Mouse (Mus musculus): Measurements from ENCODE around the gene Nit1. TPM values are rescaled to one million over a fixed set of nuclear protein-coding genes. Genes with fewer than 3 reads are reported as not detected.

Nit1 gene
- polyA plus RNA-seq (2015; fragmentation: Nextera tagmentation; extraction: Ambion mirVana): 55.7 and 62.7 TPM in 2 replicates

DNA sequence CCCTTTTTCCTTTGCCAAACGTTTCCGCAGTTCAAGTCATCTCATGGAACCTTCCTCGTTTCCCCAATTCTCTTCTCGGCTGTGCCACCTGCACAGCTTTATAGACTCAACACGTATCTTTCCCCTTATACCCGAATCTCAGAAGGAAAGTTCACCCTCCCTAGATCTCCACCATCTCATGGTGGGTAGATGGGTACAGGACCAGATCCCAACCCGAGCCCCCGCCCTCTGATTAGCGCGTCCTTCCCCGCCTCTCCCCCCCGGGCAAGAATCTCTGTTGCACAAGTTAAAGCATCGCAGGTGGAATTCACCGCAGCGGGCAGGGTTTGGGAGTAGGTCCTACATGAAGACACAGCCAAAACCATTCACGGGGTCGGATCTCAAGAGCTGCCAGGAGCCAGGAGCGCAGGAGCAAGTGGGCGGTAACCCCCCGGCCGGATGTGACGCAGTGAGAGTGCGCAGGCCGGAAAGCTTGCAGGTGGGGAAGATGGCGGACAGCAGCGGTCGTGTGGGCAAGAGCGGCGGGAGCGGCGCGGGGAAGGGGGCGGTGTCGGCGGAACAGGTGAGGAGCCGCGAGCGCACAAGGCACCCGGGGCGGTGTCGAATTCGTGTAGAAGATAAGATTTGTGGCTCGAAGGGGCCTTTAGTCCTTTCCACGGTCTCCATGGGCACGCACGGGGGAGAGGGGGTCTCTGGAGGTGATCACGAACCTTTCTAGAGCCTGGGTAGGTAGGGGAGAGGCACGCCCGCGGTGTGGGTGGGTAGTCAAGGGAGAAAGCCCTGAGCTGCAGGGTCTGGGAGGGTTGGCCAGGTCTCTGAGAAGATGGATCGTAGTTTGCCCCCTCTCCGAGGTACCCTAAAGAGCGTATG, at the start of gene Nit1, which contains the start of gene Pfdn2:
Gene Nit1, minus strand, starts transcription at position 422 of the 870 bp plus-strand sequence.
Gene Pfdn2, plus strand, starts transcription at position 446 of the 870 bp plus-strand sequence.
- peaks cover 23% of the 10 kb centered on the region for H3K4me1 ChIP-seq (replicated peaks; ENCODE audit: control insufficient read depth, insufficient read depth, low read length)
- WGBS: 1% methylated on average over 53 of the region's 53 CpGs

DNA sequence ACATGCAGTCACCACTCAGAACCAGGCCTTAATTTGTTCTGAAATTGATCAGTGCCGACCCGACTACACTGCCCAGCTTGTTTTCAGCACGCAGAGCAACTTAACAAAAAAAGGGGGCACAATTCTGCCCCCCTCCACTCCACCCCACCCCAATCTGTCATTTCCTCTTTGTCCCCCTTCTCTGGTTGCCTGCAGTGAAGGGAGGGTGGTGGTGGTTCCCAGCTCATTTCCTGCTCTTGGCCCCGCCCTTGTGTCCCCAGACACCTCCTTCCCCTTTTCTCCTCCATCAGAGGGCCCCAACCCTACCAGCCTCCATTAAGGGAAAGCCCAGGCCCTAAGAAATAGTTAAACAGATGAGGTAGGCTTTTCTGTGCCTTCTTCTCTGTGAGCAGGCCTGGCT, 44.7 kb upstream of the Nit1 start:
- no peak for ATAC-seq
- Histone ChIP-seq H3K9ac (replicated peaks; ENCODE audit: low read depth, low read length) (no peak overlapping the region), H3K27ac (ENCODE audit: low read length) (no peak overlapping the region), H3K9me3 (ENCODE audit: control insufficient read depth, low read length) (no peaks in the 10 kb centered on the region), H3K4me2 (ENCODE audit: low read length) (no peak overlapping the region), H3K4me3 (replicated peaks; ENCODE audit: low read length) (no peak overlapping the region), H3K4me1 (replicated peaks; ENCODE audit: control insufficient read depth, insufficient read depth, low read length) (no peaks in the 10 kb centered on the region), H3K27me3 (replicated peaks; ENCODE audit: control insufficient read depth, insufficient read depth, low read length) (0 out of 2 replicates have a peak, but pooled peaks cover 2% of the 10 kb centered on the region), H3K36me3 (ENCODE audit: control insufficient read depth, insufficient read depth) (no peaks in the 10 kb centered on the region)
- 82% methylated on average over 4 of the region's 4 CpGs for WGBS

More for the DNA sequence above, at the start of gene Nit1, which contains the start of gene Pfdn2:
- H3K9me3 ChIP-seq (ENCODE audit: control insufficient read depth, low read length): peaks cover 4% of the 10 kb centered on the region; the same call in 1 of the 2 replicates
- H3K27ac ChIP-seq (ENCODE audit: low read length): peak within 1 kb of the TSS; percentile 77
- peak within 1 kb of the TSS; percentile 80 for H3K4me3 ChIP-seq (replicated peaks; ENCODE audit: low read length)
- H3K36me3 ChIP-seq (ENCODE audit: control insufficient read depth, insufficient read depth): peaks cover 13% of the 10 kb centered on the region; the same call in 1 of the 2 replicates
- peak; percentile 95 for ATAC-seq
- H3K27me3 ChIP-seq (replicated peaks; ENCODE audit: control insufficient read depth, insufficient read depth, low read length): no peaks in the 10 kb centered on the region
- peak within 1 kb of the TSS; percentile 80 for H3K4me2 ChIP-seq (ENCODE audit: low read length)
- H3K9ac ChIP-seq (replicated peaks; ENCODE audit: low read depth, low read length): peak within 1 kb of the TSS; percentile 59

DNA sequence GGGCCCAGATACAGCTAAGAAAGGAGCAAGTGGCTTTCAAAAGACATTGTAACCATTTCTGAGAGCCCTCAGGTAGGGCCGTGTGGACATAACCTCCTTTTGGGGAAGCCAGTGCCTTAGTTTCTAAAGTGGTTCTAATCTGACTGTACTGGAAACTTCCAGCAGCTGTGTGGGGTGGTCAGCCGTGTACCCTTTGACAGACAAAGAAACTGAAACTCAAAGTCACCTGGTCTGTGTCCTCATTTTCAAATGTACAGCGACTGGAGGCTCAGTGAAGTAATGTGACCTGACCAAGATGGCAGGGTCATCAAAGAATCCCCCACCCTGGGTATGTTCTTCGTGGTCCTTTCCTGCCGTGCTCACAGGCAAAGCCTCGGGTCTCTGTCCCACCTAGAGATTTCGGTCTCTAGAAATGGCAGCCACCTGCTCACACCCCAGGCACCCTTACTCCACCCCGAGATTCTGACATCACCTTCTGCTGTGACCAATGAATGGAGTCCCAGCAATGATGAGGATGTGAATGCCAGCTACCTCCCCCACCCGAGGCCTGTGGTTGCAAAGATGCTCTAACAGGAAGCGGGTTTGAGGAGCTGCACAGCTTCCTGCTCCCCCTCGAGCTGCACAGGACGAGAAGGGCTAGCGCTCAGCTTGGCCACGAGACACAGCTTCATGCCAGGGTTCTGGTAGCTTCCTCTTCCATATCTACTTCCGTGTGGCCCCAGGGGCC, 43.1 kb upstream of the Nit1 start, which contains the start of gene Arhgap30:
Gene Arhgap30, plus strand, starts transcription at position 579 of the 727 bp plus-strand sequence.
- H3K9ac ChIP-seq (replicated peaks; ENCODE audit: low read depth, low read length): no peak within 1 kb of the TSS
- no peak within 1 kb of the TSS for H3K4me2 ChIP-seq (ENCODE audit: low read length)
- H3K4me3 ChIP-seq (replicated peaks; ENCODE audit: low read length): no peak within 1 kb of the TSS
- no peaks in the 10 kb centered on the region for H3K9me3 ChIP-seq (ENCODE audit: control insufficient read depth, low read length)
- H3K36me3 ChIP-seq (ENCODE audit: control insufficient read depth, insufficient read depth): no peaks in the 10 kb centered on the region
- WGBS: 83% methylated on average over 15 of the region's 15 CpGs
- ATAC-seq: no peak
- no peaks in the 10 kb centered on the region for H3K27me3 ChIP-seq (replicated peaks; ENCODE audit: control insufficient read depth, insufficient read depth, low read length)
- no peaks in the 10 kb centered on the region for H3K4me1 ChIP-seq (replicated peaks; ENCODE audit: control insufficient read depth, insufficient read depth, low read length)
- no peak within 1 kb of the TSS for H3K27ac ChIP-seq (ENCODE audit: low read length)

DNA sequence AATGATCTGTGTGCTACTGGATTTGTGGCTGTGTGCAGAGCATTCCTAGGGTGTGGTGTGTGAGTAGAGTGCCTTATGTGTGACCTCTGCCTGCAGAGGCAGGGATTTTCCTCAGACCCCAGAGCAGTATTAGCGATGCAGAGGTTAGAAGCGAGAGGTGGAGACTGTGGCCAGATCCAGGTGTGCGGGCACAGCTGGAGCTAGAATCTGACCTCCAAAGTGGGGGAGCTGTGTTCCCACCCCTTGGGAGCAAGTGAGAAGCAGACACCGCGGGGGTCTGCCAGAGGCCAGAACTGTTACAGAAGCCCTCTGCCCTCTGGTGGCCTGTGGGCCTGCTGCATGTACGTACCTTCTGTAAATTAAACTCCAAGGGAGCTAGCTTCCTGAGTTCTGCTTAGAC, 41.7 kb upstream of the Nit1 start:
- WGBS: 26% methylated on average over 6 of the region's 6 CpGs
- no peak overlapping the region for H3K9ac ChIP-seq (replicated peaks; ENCODE audit: low read depth, low read length)
- no peak overlapping the region for H3K4me3 ChIP-seq (replicated peaks; ENCODE audit: low read length)
- no peaks in the 10 kb centered on the region for H3K36me3 ChIP-seq (ENCODE audit: control insufficient read depth, insufficient read depth)
- H3K27ac ChIP-seq (ENCODE audit: low read length): no peak overlapping the region
- H3K4me2 ChIP-seq (ENCODE audit: low read length): no peak overlapping the region
- no peaks in the 10 kb centered on the region for H3K9me3 ChIP-seq (ENCODE audit: control insufficient read depth, low read length)
- no peaks in the 10 kb centered on the region for H3K4me1 ChIP-seq (replicated peaks; ENCODE audit: control insufficient read depth, insufficient read depth, low read length)
- H3K27me3 ChIP-seq (replicated peaks; ENCODE audit: control insufficient read depth, insufficient read depth, low read length): no peaks in the 10 kb centered on the region
- ATAC-seq: no peak

DNA sequence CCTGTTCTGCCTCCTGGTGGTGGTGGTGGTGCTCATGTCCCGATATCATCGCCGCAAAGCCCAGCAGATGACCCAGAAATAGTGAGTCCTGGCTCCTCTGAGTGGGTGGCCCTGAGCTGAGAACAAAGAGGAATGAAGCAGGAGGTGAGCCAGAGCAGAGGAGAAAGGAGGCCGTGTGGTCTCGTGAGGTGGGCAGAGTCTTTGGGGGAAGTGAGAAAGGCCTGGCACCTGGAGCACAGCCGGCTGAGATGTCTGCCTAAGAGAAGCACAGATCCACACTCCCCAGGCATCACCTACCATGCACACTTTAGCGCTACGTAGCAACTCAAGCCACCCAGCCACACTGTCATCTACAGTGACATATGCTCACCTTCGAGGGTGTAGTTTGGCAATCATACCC, 39.7 kb upstream of the Nit1 start:
- no peak overlapping the region for H3K4me2 ChIP-seq (ENCODE audit: low read length)
- ATAC-seq: no peak
- no peaks in the 10 kb centered on the region for H3K9me3 ChIP-seq (ENCODE audit: control insufficient read depth, low read length)
- H3K27ac ChIP-seq (ENCODE audit: low read length): no peak overlapping the region
- 66% methylated on average over 9 of the region's 9 CpGs for WGBS
- peaks cover 5% of the 10 kb centered on the region for H3K27me3 ChIP-seq (replicated peaks; ENCODE audit: control insufficient read depth, insufficient read depth, low read length)
- no peak overlapping the region for H3K9ac ChIP-seq (replicated peaks; ENCODE audit: low read depth, low read length)
- no peaks in the 10 kb centered on the region for H3K36me3 ChIP-seq (ENCODE audit: control insufficient read depth, insufficient read depth)
- peaks cover 2% of the 10 kb centered on the region for H3K4me1 ChIP-seq (replicated peaks; ENCODE audit: control insufficient read depth, insufficient read depth, low read length)
- H3K4me3 ChIP-seq (replicated peaks; ENCODE audit: low read length): no peak overlapping the region

DNA sequence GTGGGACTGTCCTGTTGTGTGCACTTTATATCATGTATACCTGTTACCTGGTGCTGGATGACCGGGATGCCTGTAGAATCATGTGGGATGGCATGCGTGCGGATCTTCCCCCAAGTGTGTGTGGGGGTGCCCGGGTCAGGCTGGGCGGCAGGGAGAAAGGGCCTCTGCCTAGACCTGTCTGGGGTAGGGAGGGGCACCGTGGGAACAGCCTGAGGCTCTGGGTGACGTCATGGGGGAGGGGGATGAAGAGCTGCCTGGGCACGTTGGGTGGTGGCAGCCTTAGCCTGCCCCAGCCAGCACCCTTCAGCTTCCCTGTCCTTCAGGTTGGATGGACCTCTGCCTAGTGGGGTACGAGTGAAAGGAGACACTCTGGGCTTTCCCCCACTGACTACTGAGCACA, 38.9 kb upstream of the Nit1 start:
- H3K27me3 ChIP-seq (replicated peaks; ENCODE audit: control insufficient read depth, insufficient read depth, low read length): peaks cover 10% of the 10 kb centered on the region
- no peak overlapping the region for H3K4me2 ChIP-seq (ENCODE audit: low read length)
- no peaks in the 10 kb centered on the region for H3K36me3 ChIP-seq (ENCODE audit: control insufficient read depth, insufficient read depth)
- H3K27ac ChIP-seq (ENCODE audit: low read length): no peak overlapping the region
- no peaks in the 10 kb centered on the region for H3K9me3 ChIP-seq (ENCODE audit: control insufficient read depth, low read length)
- H3K4me3 ChIP-seq (replicated peaks; ENCODE audit: low read length): no peak overlapping the region
- H3K4me1 ChIP-seq (replicated peaks; ENCODE audit: control insufficient read depth, insufficient read depth, low read length): peaks cover 9% of the 10 kb centered on the region
- WGBS: 67% methylated on average over 9 of the region's 9 CpGs
- ATAC-seq: no peak
- H3K9ac ChIP-seq (replicated peaks; ENCODE audit: low read depth, low read length): no peak overlapping the region

DNA sequence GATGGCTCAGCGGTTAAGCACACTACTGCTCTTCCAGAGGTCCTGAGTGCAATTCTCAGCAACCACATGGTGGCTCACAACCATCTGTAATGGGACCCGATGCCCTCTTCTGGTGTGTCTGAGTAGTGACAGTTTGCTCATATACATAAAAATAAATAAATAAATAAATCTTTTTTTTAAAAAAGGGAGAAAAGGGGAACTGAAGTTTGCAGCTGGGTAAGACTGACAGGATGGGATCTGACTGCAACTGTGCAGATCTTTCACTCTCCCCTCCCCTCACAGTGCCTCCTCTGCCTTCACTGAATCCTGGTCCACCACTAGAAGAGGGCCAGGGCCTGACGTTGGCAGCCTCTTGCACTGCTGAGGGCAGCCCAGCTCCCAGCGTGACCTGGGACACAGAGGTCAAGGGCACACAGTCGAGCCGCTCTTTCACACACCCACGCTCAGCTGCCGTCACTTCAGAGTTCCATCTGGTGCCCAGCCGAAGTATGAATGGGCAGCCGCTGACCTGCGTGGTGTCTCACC, 36.7 kb upstream of the Nit1 start:
- ATAC-seq: no peak
- no peaks in the 10 kb centered on the region for H3K36me3 ChIP-seq (ENCODE audit: control insufficient read depth, insufficient read depth)
- no peak overlapping the region for H3K4me3 ChIP-seq (replicated peaks; ENCODE audit: low read length)
- 88% methylated on average over 11 of the region's 11 CpGs for WGBS
- no peak overlapping the region for H3K9ac ChIP-seq (replicated peaks; ENCODE audit: low read depth, low read length)
- H3K9me3 ChIP-seq (ENCODE audit: control insufficient read depth, low read length): no peaks in the 10 kb centered on the region
- H3K27me3 ChIP-seq (replicated peaks; ENCODE audit: control insufficient read depth, insufficient read depth, low read length): peaks cover 12% of the 10 kb centered on the region
- H3K4me2 ChIP-seq (ENCODE audit: low read length): no peak overlapping the region
- H3K27ac ChIP-seq (ENCODE audit: low read length): no peak overlapping the region
- peaks cover 9% of the 10 kb centered on the region for H3K4me1 ChIP-seq (replicated peaks; ENCODE audit: control insufficient read depth, insufficient read depth, low read length)

DNA sequence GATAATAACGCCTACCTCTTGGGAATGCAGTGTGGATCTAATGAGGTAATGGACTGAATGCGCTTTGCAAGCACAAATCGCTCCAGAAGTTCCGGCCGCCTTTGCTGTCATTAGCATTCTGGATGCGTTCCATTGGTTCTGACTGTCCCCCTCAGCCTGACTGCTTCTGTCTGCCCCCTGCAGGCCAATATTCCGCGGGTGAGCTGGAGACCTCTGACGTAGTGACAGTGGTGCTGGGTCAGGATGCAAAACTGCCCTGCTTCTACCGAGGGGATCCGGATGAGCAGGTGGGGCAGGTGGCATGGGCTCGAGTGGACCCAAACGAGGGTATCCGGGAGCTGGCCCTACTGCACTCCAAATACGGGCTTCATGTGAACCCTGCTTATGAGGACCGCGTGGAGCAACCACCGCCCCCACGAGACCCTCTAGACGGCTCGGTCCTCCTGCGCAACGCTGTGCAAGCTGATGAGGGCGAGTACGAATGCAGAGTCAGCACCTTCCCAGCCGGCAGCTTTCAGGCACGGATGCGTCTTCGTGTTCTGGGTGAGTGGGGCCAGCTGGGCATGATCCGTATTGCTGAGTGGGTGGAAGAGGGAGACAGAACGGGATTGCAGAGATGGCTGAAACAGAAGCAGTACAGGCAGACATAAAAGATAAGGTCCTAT, 34.6 kb upstream of the Nit1 start:
- Histone ChIP-seq H3K4me1 (replicated peaks; ENCODE audit: control insufficient read depth, insufficient read depth, low read length) (peaks cover 9% of the 10 kb centered on the region), H3K27me3 (replicated peaks; ENCODE audit: control insufficient read depth, insufficient read depth, low read length) (peaks cover 12% of the 10 kb centered on the region), H3K4me2 (ENCODE audit: low read length) (peak overlapping the region; percentile 55), H3K27ac (ENCODE audit: low read length) (no peak overlapping the region), H3K9me3 (ENCODE audit: control insufficient read depth, low read length) (no peaks in the 10 kb centered on the region), H3K36me3 (ENCODE audit: control insufficient read depth, insufficient read depth) (no peaks in the 10 kb centered on the region), H3K4me3 (replicated peaks; ENCODE audit: low read length) (peak overlapping the region; percentile 36), H3K9ac (replicated peaks; ENCODE audit: low read depth, low read length) (peak overlapping the region; percentile 42; the same call in 1 of the 2 replicates)
- under 1% methylated on average over 31 of the region's 31 CpGs for WGBS
- peak; percentile 74 for ATAC-seq

Data from forebrain, embryonic 16.5 days (tissue).